Mouse (Mus musculus): ENCODE data around the gene Esp6. TPM values are rescaled to one million over a fixed set of nuclear protein-coding genes. Genes with fewer than 3 reads are reported as not detected.

Esp6 gene
- not detected in 2 replicates for polyA plus RNA-seq (2021; fragmentation: Nextera tagmentation)
- long read RNA-seq, experiment 1: 0 reads
- long read RNA-seq, experiment 2: 0 reads

GRCm38 (mm10) chr17:40561207-40561606 is at the start of gene Esp6:
Gene Esp6 (plus strand): TSS chr17:40561507.

GRCm38 (mm10) chr17:40519818-40520217 is 41.5 kb upstream of the Esp6 start, which contains the start of gene Esp8:
Gene Esp8 (plus strand): TSS chr17:40520022.

GRCm38 (mm10) chr17:40598294-40598693 is 37.0 kb downstream of the Esp6 start, which contains the start of gene Esp4:
Gene Esp4 (plus strand): TSS chr17:40598594.

Other genes starting within 250 kb of the Esp6 start
- not detected in 2 replicates for gene Crisp1, start 242.3 kb upstream of the Esp6 start, polyA plus RNA-seq (2021; fragmentation: Nextera tagmentation)
- gene Esp8, start 41.5 kb upstream of the Esp6 start, polyA plus RNA-seq (2021; fragmentation: Nextera tagmentation): not detected in 2 replicates
- gene Esp4, start 37.1 kb downstream of the Esp6 start, polyA plus RNA-seq (2021; fragmentation: Nextera tagmentation): not detected in 2 replicates
- not detected in 2 replicates for gene Esp3, start 70.6 kb downstream of the Esp6 start, polyA plus RNA-seq (2021; fragmentation: Nextera tagmentation)
- gene Esp1, start 165.6 kb downstream of the Esp6 start, polyA plus RNA-seq (2021; fragmentation: Nextera tagmentation): not detected in 2 replicates
- gene Crisp2, start 245.5 kb downstream of the Esp6 start, polyA plus RNA-seq (2021; fragmentation: Nextera tagmentation): not detected in 2 replicates
- not detected in 2 replicates for gene Rhag, start 249.6 kb downstream of the Esp6 start, polyA plus RNA-seq (2021; fragmentation: Nextera tagmentation)